Mouse (Mus musculus) heart, postnatal 0 days (tissue): Measurements from ENCODE around the gene Msh5.

Experiments used
- CTCF ChIP-seq: IDR thresholded peaks from 2 replicates; pipeline ENCODE4 v1.5.1; 2016; ENCODE audit warnings: antibody characterized with exemption, control low read depth, low read depth
- EP300 ChIP-seq: IDR thresholded peaks from 2 replicates; pipeline ENCODE4 v1.6.1; 2016; ENCODE audit warnings: antibody characterized with exemption, low read depth

DNA sequence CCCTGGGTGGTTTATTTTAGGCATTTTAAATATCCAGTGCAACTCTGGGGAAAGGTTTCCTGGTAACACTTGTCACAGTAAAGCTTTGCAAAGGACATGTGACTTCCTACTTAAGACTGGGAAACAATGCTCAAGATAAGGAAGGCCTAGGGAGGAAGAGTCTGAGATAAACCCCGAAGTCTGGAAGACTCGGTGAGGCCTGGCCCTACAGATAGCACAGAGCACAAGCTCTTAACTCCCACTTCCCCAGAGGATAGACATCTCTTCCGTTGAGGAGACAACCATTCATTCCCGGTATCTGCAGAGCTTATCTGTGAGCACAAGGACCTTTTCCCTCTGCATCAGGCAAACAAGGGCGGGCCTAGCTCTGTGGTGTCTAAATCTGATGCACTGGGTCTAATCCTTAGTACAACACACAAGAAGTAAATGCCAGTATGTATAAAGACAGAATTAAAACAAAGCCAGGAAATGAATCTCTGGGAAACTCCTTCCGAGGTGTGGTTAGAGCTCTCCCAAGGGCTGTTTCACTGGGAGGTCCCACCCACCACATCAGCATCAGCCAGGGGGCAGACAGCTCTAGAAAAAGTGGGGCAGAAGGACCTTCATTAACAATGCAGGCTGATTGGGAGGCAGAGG lies 24.6 kb downstream of the Msh5 start:
- TF ChIP-seq EP300, result no peak; the same call in 1 of the 2 replicates
- peak; percentile 33 for TF ChIP-seq CTCF
